Mouse (Mus musculus) forebrain, embryonic 16.5 days (tissue): ENCODE results near the gene Usp49. TPM values are rescaled to one million over a fixed set of nuclear protein-coding genes. Genes with fewer than 3 reads are reported as not detected.

Source experiments
- ATAC-seq: fragments of 200-750 bp; cut with Nextera tagmentation; 2 replicates; pipeline ENCODE4 v1.8.0; 2017; ENCODE audit warnings: mild to moderate bottlenecking, moderate library complexity
- H3K27ac ChIP-seq: fragments of 300-500 bp; sonication (generic); 2 replicates; pipeline ENCODE4 v1.5.1; 2014; ENCODE audit warnings: low read length, control low read depth
- H3K27me3 ChIP-seq: fragments of 300-500 bp; sonication (generic); replicated peaks from 2 replicates; pipeline ENCODE4 v1.6.1; 2014; ENCODE audit warnings: low read length; ENCODE audit not compliant: control insufficient read depth, insufficient read depth
- H3K36me3 ChIP-seq: fragments of 300-500 bp; sonication (generic); 2 replicates; pipeline ENCODE4 v1.6.1; 2014; ENCODE audit not compliant: control insufficient read depth, insufficient read depth
- H3K4me1 ChIP-seq: fragments of 300-500 bp; sonication (generic); replicated peaks from 2 replicates; pipeline ENCODE4 v1.6.1; 2014; ENCODE audit warnings: low read length; ENCODE audit not compliant: control insufficient read depth, insufficient read depth
- H3K4me2 ChIP-seq: fragments of 300-500 bp; sonication (generic); 2 replicates; pipeline ENCODE4 v1.6.1; 2014; ENCODE audit warnings: mild to moderate bottlenecking, low read length, control low read depth
- H3K4me3 ChIP-seq: fragments of 300-500 bp; sonication (generic); replicated peaks from 2 replicates; pipeline ENCODE4 v1.5.1; 2014; ENCODE audit warnings: mild to moderate bottlenecking, low read length, control low read depth
- H3K9ac ChIP-seq: fragments of 300-500 bp; sonication (generic); replicated peaks from 2 replicates; pipeline ENCODE4 v1.6.1; 2014; ENCODE audit warnings: low read depth, low read length, control low read depth
- H3K9me3 ChIP-seq: fragments of 300-500 bp; sonication (generic); 2 replicates; pipeline ENCODE4 v1.6.1; 2016; ENCODE audit warnings: low read length; ENCODE audit not compliant: control insufficient read depth
- WGBS: fragments of 180-500 bp; shearing (Covaris S2); extraction: QIAGEN DNeasy Blood & Tissue Kit; methylation state at CpG from one replicate; pipeline ENCODE4 v1.1.7; 2014; 5-methylcytosine and 5-hydroxymethylcytosine counted together
- polyA plus RNA-seq: library from polyadenylated mRNA; unstranded; fragments of >200 nt; fragmentation: Nextera tagmentation; extraction: Ambion mirVana; gene quantifications from 2 replicates; pipeline ENCODE4 v1.2.1, GENCODE M21; 2015

Usp49 gene
- 8.6 and 9.1 TPM in 2 replicates for polyA plus RNA-seq

- H3K27ac ChIP-seq, result peak within 1 kb of the TSS; percentile 97
- ATAC-seq, result no peak
- 0% methylated on average over 3 of the region's 3 CpGs for WGBS
These were observed at the start of gene Usp49 for GRCm38 (mm10) chr17:47630678-47631065. Gene Usp49 (plus strand): TSS chr17:47630690.

GRCm38 (mm10) chr17:47580962-47581361 is 49.5 kb upstream of the Usp49 start:
- H3K4me3 ChIP-seq, result no peak overlapping the region
- no peak overlapping the region for H3K4me2 ChIP-seq
- no peaks in the 10 kb centered on the region for H3K36me3 ChIP-seq
- no peak overlapping the region for H3K27ac ChIP-seq
- no peak overlapping the region for H3K9ac ChIP-seq
- H3K9me3 ChIP-seq, result no peaks in the 10 kb centered on the region
- no peaks in the 10 kb centered on the region for H3K27me3 ChIP-seq
- no peaks in the 10 kb centered on the region for H3K4me1 ChIP-seq
- no peak for ATAC-seq
- 92% methylated on average over 4 of the region's 4 CpGs for WGBS

More at GRCm38 (mm10) chr17:47630678-47631065, at the start of gene Usp49:
- Histone ChIP-seq H3K36me3 (peaks cover 5% of the 10 kb centered on the region; the same call in 1 of the 2 replicates), H3K4me1 (peaks cover 36% of the 10 kb centered on the region), H3K4me3 (peak within 1 kb of the TSS; percentile 87), H3K4me2 (peak within 1 kb of the TSS; percentile 92), H3K9ac (peak within 1 kb of the TSS; percentile 90), H3K27me3 (no peaks in the 10 kb centered on the region), H3K9me3 (no peaks in the 10 kb centered on the region)

GRCm38 (mm10) chr17:47588517-47588916 is 42.0 kb upstream of the Usp49 start:
- WGBS, result 87% methylated on average over 8 of the region's 8 CpGs
- Histone ChIP-seq H3K9me3 (no peaks in the 10 kb centered on the region), H3K27ac (no peak overlapping the region), H3K27me3 (no peaks in the 10 kb centered on the region), H3K4me1 (peaks cover 4% of the 10 kb centered on the region), H3K9ac (no peak overlapping the region), H3K4me2 (no peak overlapping the region), H3K36me3 (no peaks in the 10 kb centered on the region), H3K4me3 (no peak overlapping the region)
- ATAC-seq, result no peak

GRCm38 (mm10) chr17:47591073-47591472 is 39.4 kb upstream of the Usp49 start:
- Histone ChIP-seq H3K36me3 (no peaks in the 10 kb centered on the region), H3K4me3 (no peak overlapping the region), H3K27me3 (no peaks in the 10 kb centered on the region), H3K4me1 (peaks cover 26% of the 10 kb centered on the region), H3K9ac (no peak overlapping the region), H3K4me2 (no peak overlapping the region), H3K9me3 (no peaks in the 10 kb centered on the region), H3K27ac (no peak overlapping the region)
- ATAC-seq, result no peak
- 87% methylated on average over 3 of the region's 3 CpGs for WGBS

- Histone ChIP-seq H3K4me2 (peak overlapping the region; percentile 99), H3K36me3 (no peaks in the 10 kb centered on the region), H3K9me3 (no peaks in the 10 kb centered on the region), H3K27ac (peak overlapping the region; percentile 73), H3K4me3 (peak overlapping the region; percentile 83), H3K4me1 (peaks cover 36% of the 10 kb centered on the region), H3K27me3 (no peaks in the 10 kb centered on the region), H3K9ac (peak overlapping the region; percentile 74)
- ATAC-seq, result peak; percentile 91
- under 1% methylated on average over 47 of the region's 63 CpGs for WGBS
These were observed 37.2 kb upstream of the Usp49 start for GRCm38 (mm10) chr17:47593215-47593853.

- peak overlapping the region; percentile 74 for H3K9ac ChIP-seq
- WGBS, result 2% methylated on average over 13 of the region's 13 CpGs
- H3K4me2 ChIP-seq, result peak overlapping the region; percentile 99
- no peaks in the 10 kb centered on the region for H3K27me3 ChIP-seq
- no peaks in the 10 kb centered on the region for H3K9me3 ChIP-seq
- H3K27ac ChIP-seq, result peak overlapping the region; percentile 73
- H3K36me3 ChIP-seq, result no peaks in the 10 kb centered on the region
- H3K4me1 ChIP-seq, result peaks cover 36% of the 10 kb centered on the region
- peak overlapping the region; percentile 83 for H3K4me3 ChIP-seq
- no peak; the same call in 1 of the 2 replicates for ATAC-seq
These were observed 36.7 kb upstream of the Usp49 start for GRCm38 (mm10) chr17:47593854-47594182.

- Histone ChIP-seq H3K27ac (peak overlapping the region; percentile 73), H3K4me3 (peak overlapping the region; percentile 83), H3K4me1 (peaks cover 36% of the 10 kb centered on the region), H3K9me3 (no peaks in the 10 kb centered on the region), H3K27me3 (no peaks in the 10 kb centered on the region), H3K36me3 (no peaks in the 10 kb centered on the region), H3K9ac (peak overlapping the region; percentile 74), H3K4me2 (peak overlapping the region; percentile 99)
- under 1% methylated on average over 42 of the region's 43 CpGs for WGBS
- ATAC-seq, result no peak
These were observed 36.1 kb upstream of the Usp49 start for GRCm38 (mm10) chr17:47594183-47594968.

GRCm38 (mm10) chr17:47594969-47595247 is 35.6 kb upstream of the Usp49 start:
- peak overlapping the region; percentile 99 for H3K4me2 ChIP-seq

GRCm38 (mm10) chr17:47595248-47596161 is 35.0 kb upstream of the Usp49 start:
- 2% methylated on average over 20 of the region's 21 CpGs for WGBS
- Histone ChIP-seq H3K4me3 (peak overlapping the region; percentile 83), H3K36me3 (peaks cover 4% of the 10 kb centered on the region; the same call in 1 of the 2 replicates), H3K9ac (peak overlapping the region; percentile 74), H3K27me3 (no peaks in the 10 kb centered on the region), H3K27ac (peak overlapping the region; percentile 60), H3K9me3 (no peaks in the 10 kb centered on the region), H3K4me2 (peak overlapping the region; percentile 99), H3K4me1 (peaks cover 36% of the 10 kb centered on the region)
- no peak for ATAC-seq

More at GRCm38 (mm10) chr17:47594969-47595247, 35.6 kb upstream of the Usp49 start:
- Histone ChIP-seq H3K27ac (peak overlapping the region; percentile 59; the same call in 1 of the 2 replicates), H3K9ac (peak overlapping the region; percentile 74), H3K4me3 (peak overlapping the region; percentile 83), H3K36me3 (no peaks in the 10 kb centered on the region; the same call in 1 of the 2 replicates), H3K4me1 (peaks cover 36% of the 10 kb centered on the region), H3K9me3 (no peaks in the 10 kb centered on the region), H3K27me3 (no peaks in the 10 kb centered on the region)
- no peak for ATAC-seq
- 1% methylated on average over 9 of the region's 9 CpGs for WGBS
